Mouse (Mus musculus) E14TG2a.4 (cell line): ENCODE measurements around the gene Btn1a1.

Experiments
- CTCF ChIP-seq: conservative IDR thresholded peaks from 2 replicates; pipeline ENCODE4 v1.5.1; 2014; ENCODE audit warnings: low read length
- NANOG ChIP-seq: IDR thresholded peaks from 2 replicates; pipeline ENCODE4 v1.6.1; 2014; ENCODE audit warnings: borderline replicate concordance, low read length, mixed read lengths
- POU5F1 ChIP-seq: IDR thresholded peaks from 2 replicates; pipeline ENCODE4 v1.6.1; 2014; ENCODE audit warnings: low read length, borderline replicate concordance

DNA sequence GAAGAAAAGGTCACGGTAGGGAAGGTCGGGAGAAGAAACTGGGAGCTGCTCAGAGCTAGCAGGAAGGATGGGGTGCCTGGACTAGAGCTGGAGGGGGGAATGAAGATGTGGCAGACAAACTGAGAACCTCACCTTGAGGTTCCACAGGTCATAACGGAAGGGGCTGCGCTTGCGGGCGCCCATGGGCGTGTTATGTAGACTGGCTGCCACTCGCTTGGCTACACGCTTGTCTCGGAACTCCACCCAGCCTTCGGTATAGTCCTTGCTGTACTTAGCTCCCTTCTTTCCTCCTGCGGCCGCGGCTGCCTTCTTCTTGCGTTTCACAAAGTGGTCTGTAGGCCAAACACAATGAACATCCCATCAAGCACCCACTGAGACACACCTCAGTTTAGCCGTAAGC, 43.4 kb downstream of the Btn1a1 start:
- TF ChIP-seq CTCF (no peak), NANOG (no peak), POU5F1 (no peak)
